ENCODE assay signal across 20 mouse cellular contexts in genomic region chr8:13240055-13240454, GRCm38 (mm10). TPM values are rescaled to one million over a fixed set of nuclear protein-coding genes. Genes with fewer than 3 reads are reported as not detected.
"Had no signal": no experiment of that assay in that cellular context is flagged by ENCODE, and none has a peak within 500 bp of the region (broad histone marks: within the 10 kb centered on the region; RNA-seq: fewer than 3 reads in every experiment).

No protein-coding gene starts in this region.

- DNase-seq: gastrocnemius, postnatal 14 days; liver; liver, embryonic 13.5 days had no signal

- ATAC-seq: forebrain, embryonic 16.5 days; hindbrain, postnatal 0 days; intestine, embryonic 16.5 days had no signal

- H3K36me3 ChIP-seq: hindbrain, embryonic 13.5 days; hindbrain, embryonic 15.5 days; kidney, embryonic 15.5 days; limb, embryonic 10.5 days; limb, embryonic 12.5 days; liver, embryonic 13.5 days; liver, embryonic 15.5 days had no signal

- H3K27me3 ChIP-seq: heart, embryonic 13.5 days; heart, embryonic 15.5 days; hindbrain, embryonic 15.5 days; limb, embryonic 12.5 days had no signal

- H3K9me3 ChIP-seq: heart, embryonic 13.5 days; heart, embryonic 15.5 days; hindbrain, embryonic 13.5 days; hindbrain, embryonic 15.5 days; kidney, embryonic 15.5 days; limb, embryonic 10.5 days; limb, embryonic 12.5 days; liver, embryonic 13.5 days; liver, embryonic 15.5 days had no signal

- H3K4me2 ChIP-seq: heart, embryonic 11.5 days; heart, embryonic 13.5 days; heart, embryonic 15.5 days; hindbrain, embryonic 13.5 days; hindbrain, embryonic 15.5 days; kidney, embryonic 15.5 days; limb, embryonic 12.5 days; liver, embryonic 11.5 days; liver, embryonic 13.5 days; liver, embryonic 15.5 days had no signal

- H3K27ac ChIP-seq: hindbrain, embryonic 13.5 days; hindbrain, embryonic 15.5 days; hindbrain, postnatal 0 days; kidney, embryonic 15.5 days; kidney, postnatal 0 days; left cerebral cortex, adult 2 months; limb, embryonic 10.5 days; limb, embryonic 12.5 days; liver, embryonic 13.5 days; liver, embryonic 15.5 days had no signal

- H3K4me1 ChIP-seq: hindbrain, embryonic 13.5 days; hindbrain, embryonic 15.5 days; kidney, embryonic 15.5 days; limb, embryonic 10.5 days; limb, embryonic 12.5 days; liver, embryonic 13.5 days; liver, embryonic 15.5 days had no signal

- H3K9ac ChIP-seq: heart, embryonic 15.5 days; hindbrain, embryonic 13.5 days; hindbrain, embryonic 15.5 days; kidney, embryonic 15.5 days; limb, embryonic 12.5 days; liver, embryonic 13.5 days; liver, embryonic 15.5 days had no signal

- H3K4me3 ChIP-seq: heart, embryonic 13.5 days; heart, embryonic 15.5 days; hindbrain, embryonic 13.5 days; hindbrain, embryonic 15.5 days; kidney, embryonic 15.5 days; left cerebral cortex, adult 2 months; limb, embryonic 10.5 days; limb, embryonic 12.5 days; liver, embryonic 13.5 days; liver, embryonic 15.5 days had no signal

RNA-seq across cellular contexts. Expression of gene Adprhl1, which starts 13.9 kb away (rescaled TPM):
- total RNA-seq: granulocyte monocyte progenitor cell, adult 5-6 weeks; hindbrain, postnatal 0 days had no signal
- polyA plus RNA-seq: forebrain, embryonic 16.5 days; kidney, postnatal 0 days; large intestine, adult 2 months; limb, embryonic 10.5 days had no signal

RNA-seq across cellular contexts. Expression of gene Grtp1, which starts 39.6 kb away (rescaled TPM):
- total RNA-seq: granulocyte monocyte progenitor cell, adult 5-6 weeks had no signal
